Mouse (Mus musculus): ENCODE data around the gene Brdt. TPM values are rescaled to one million over a fixed set of nuclear protein-coding genes. Genes with fewer than 3 reads are reported as not detected.

The Brdt gene
- polyA plus RNA-seq, 1 experiment from 2014 or later, result 3.7 TPM

GRCm38 (mm10) chr5:107434001-107434400 is 103.0 kb downstream of the Brdt start:
- ATAC-seq (ENCODE audit: low FRiP score, low read depth), result no peak
- WGBS, result 88% methylated on average over 5 of the region's 5 CpGs

GRCm38 (mm10) chr5:107436185-107436584 is 105.2 kb downstream of the Brdt start:
- Histone ChIP-seq H3K9me3 (no peaks in the 10 kb centered on the region), H3K4me2 (no peak overlapping the region), H3K36me3 (no peaks in the 10 kb centered on the region), H3K9ac (no peak overlapping the region), H3K4me3 (no peak overlapping the region), H3K27me3 (no peaks in the 10 kb centered on the region), H3K4me1 (replicated peaks) (peaks cover 13% of the 10 kb centered on the region), H3K27ac (replicated peaks) (no peak overlapping the region)
- ATAC-seq (ENCODE audit: low FRiP score, low read depth), result no peak
- WGBS, result 85% methylated on average over 6 of the region's 6 CpGs

More at GRCm38 (mm10) chr5:107434001-107434400, 103.0 kb downstream of the Brdt start:
- Histone ChIP-seq H3K9ac (no peak overlapping the region), H3K4me1 (replicated peaks) (peaks cover 8% of the 10 kb centered on the region), H3K4me3 (no peak overlapping the region), H3K4me2 (no peak overlapping the region), H3K27me3 (no peaks in the 10 kb centered on the region), H3K27ac (replicated peaks) (no peak overlapping the region), H3K9me3 (no peaks in the 10 kb centered on the region), H3K36me3 (no peaks in the 10 kb centered on the region)

Other genes with a start within 250 kb of the Brdt start
- 6.0 and 7.5 TPM in 2 replicates for gene Tgfbr3, start 41.5 kb upstream of the Brdt start, polyA plus RNA-seq (2015; fragmentation: Nextera tagmentation; extraction: Ambion mirVana)
- 2.7 and 3.3 TPM in 2 replicates for gene Ephx4, start 71.6 kb downstream of the Brdt start, polyA plus RNA-seq (2015; fragmentation: Nextera tagmentation; extraction: Ambion mirVana)
- not detected in 2 replicates for gene Lpcat2b, start 100.4 kb downstream of the Brdt start, polyA plus RNA-seq (2015; fragmentation: Nextera tagmentation; extraction: Ambion mirVana)
- gene Btbd8, start 106.8 kb downstream of the Brdt start, polyA plus RNA-seq (2015; fragmentation: Nextera tagmentation; extraction: Ambion mirVana), result 17.5 and 19.3 TPM in 2 replicates
- 0.41 and 0.54 TPM in 2 replicates for gene Gm42669, start 176.5 kb downstream of the Brdt start, polyA plus RNA-seq (2015; fragmentation: Nextera tagmentation; extraction: Ambion mirVana)
- 0.18 and 0.29 TPM in 2 replicates for gene 1700028K03Rik, start 203.6 kb downstream of the Brdt start, polyA plus RNA-seq (2015; fragmentation: Nextera tagmentation; extraction: Ambion mirVana)